Mouse (Mus musculus): ENCODE data around the gene Cul9.
"Not testable (repeated sequence)": the region's sequence is repeated elsewhere in the genome, so short reads cannot be mapped to it uniquely, and the experiment has no call there.

Gene Cul9

GRCm38 (mm10) chr17:46502775-46503174, 43.4 kb downstream of the Cul9 start:
- DNase-seq (ENCODE audit: low spot score): no peak

- DNase-seq (ENCODE audit: low spot score): no peak
Measured at GRCm38 (mm10) chr17:46497956-46498355, 48.2 kb downstream of the Cul9 start.

GRCm38 (mm10) chr17:46496623-46497434, 49.4 kb downstream of the Cul9 start, which contains the start of gene Dnph1:
Dnph1 (plus strand) TSS chr17:46496711.
- DNase-seq (ENCODE audit: low spot score): peak; percentile 54

- not testable (repeated sequence) for DNase-seq (ENCODE audit: low spot score)
Measured at GRCm38 (mm10) chr17:46496081-46496480, 50.1 kb downstream of the Cul9 start.

DNA sequence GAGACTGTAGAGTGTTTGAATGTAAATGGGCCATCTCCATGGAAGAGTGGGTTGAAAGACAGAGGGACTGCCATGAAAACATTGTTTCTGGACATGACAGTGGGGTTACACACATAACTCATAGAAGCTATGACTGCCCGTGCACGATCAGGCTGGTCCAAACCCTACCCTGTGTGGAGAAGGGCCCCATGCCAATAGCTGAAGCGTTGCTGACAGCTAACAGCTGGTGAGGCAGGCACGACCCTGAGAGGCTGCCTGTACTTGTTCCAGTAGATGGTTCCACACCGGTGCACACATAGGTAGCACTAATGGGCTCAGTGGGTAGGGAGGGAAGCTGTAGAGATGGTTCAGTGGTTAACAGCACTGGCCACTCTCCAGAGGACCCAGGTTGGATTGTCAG, 50.7 kb downstream of the Cul9 start:
- no peak for DNase-seq (ENCODE audit: low spot score)

GRCm38 (mm10) chr17:46487431-46487830, 58.8 kb downstream of the Cul9 start, which contains the start of gene Ttbk1:
Ttbk1 (minus strand) TSS chr17:46487675.
- no peak for DNase-seq (ENCODE audit: low spot score)

DNA sequence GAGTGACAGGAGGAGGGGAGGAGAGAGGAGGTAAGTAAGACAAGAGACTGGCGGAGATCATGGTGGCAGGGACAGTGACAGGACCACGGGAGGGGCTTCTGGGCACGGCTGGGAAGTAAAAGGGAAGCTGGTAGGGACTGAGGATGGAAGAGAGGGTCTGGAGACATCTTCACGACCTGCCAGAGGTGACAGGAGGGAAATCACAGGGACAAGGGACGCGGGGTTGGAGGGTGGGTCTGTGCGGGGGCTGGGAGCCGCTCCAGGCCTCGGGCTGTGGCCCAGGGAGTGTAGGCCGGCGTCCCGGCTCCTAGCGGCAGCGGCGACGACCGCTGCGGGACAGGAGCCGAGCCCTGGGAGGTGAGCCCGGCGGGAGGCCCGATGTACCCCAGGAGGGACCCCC, 59.2 kb downstream of the Cul9 start:
- no peak for DNase-seq (ENCODE audit: low spot score)

GRCm38 (mm10) chr17:46484461-46484875, 61.7 kb downstream of the Cul9 start:
- no peak for DNase-seq (ENCODE audit: low spot score)

GRCm38 (mm10) chr17:46484021-46484431, 62.2 kb downstream of the Cul9 start:
- no peak for DNase-seq (ENCODE audit: low spot score)

GRCm38 (mm10) chr17:46483561-46484001, 62.6 kb downstream of the Cul9 start:
- no peak for DNase-seq (ENCODE audit: low spot score)

DNA sequence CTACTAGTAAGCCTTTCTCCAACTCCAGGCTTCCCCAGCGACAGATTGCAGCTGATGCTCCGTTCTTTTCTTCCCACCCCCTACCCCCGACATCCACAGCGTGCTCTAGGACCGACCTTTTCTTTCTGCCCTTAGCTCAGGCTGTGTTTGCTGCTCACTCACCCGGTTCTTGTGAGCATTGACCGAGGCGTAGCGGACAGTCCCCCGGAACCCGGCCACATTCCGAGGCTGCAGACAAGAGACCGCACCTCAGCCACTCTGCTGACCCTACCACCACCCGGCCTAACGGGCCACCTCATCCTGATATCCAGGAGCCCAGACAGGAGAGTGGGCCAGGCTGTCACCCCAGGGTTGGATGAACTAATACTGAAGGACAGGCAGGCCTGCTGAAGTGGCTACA, 68.9 kb downstream of the Cul9 start:
- no peak for DNase-seq (ENCODE audit: low spot score)

DNA sequence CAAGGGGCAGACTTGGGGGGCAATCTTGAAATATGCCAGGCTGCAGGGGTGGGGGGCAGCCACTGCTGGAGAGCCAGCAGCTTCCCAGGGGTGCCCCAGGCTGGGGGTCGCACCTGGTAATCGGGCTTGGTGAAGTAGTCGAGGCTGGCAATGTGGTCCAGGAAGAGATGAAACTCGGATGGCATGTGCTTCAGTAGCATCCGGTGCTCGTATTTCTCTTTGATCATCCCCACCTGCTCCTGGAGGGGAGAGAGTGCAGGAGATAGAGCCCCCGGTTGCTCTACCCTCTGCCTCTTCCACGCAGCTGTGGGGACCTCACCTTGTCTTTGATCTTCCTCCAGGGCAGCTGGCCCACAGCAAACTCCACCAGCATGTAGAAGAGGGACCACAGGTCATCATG, 69.6 kb downstream of the Cul9 start:
- DNase-seq (ENCODE audit: low spot score): no peak

GRCm38 (mm10) chr17:46467830-46468229, 78.4 kb downstream of the Cul9 start:
- DNase-seq (ENCODE audit: low spot score): no peak

GRCm38 (mm10) chr17:46462226-46462625, 84.0 kb downstream of the Cul9 start:
- DNase-seq (ENCODE audit: low spot score): no peak

- no peak for DNase-seq (ENCODE audit: low spot score)
Measured at GRCm38 (mm10) chr17:46461347-46461746, 84.8 kb downstream of the Cul9 start.

GRCm38 (mm10) chr17:46460673-46461072, 85.5 kb downstream of the Cul9 start:
- no peak for DNase-seq (ENCODE audit: low spot score)

- no peak for DNase-seq (ENCODE audit: low spot score)
Measured at GRCm38 (mm10) chr17:46458439-46458838, 87.7 kb downstream of the Cul9 start.

GRCm38 (mm10) chr17:46457791-46458190, 88.4 kb downstream of the Cul9 start:
- DNase-seq (ENCODE audit: low spot score): no peak

GRCm38 (mm10) chr17:46455110-46455691, 91.0 kb downstream of the Cul9 start:
- DNase-seq (ENCODE audit: low spot score): no peak

DNA sequence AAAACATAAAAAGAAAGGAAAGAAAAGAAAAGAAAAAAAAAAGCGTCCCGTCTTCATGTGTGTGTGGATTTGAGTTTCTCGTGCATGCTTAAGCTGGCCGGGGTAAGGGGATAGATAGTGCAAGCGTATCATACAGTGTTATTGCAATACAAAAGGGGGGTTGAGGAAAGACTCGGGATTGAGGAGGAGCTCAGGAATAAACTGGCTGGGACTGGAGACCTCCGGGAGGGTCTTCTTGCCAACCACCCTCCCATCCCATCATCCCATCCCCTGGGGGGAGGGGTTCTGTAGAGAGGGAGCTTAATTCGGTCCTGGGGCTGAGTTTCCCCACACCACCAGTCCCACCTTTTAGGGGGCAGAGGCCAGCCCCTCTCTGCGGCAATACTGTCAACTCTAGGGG, 91.6 kb downstream of the Cul9 start:
- no peak for DNase-seq (ENCODE audit: low spot score)

GRCm38 (mm10) chr17:46453970-46454411, 92.2 kb downstream of the Cul9 start:
- no peak for DNase-seq (ENCODE audit: low spot score)

DNA sequence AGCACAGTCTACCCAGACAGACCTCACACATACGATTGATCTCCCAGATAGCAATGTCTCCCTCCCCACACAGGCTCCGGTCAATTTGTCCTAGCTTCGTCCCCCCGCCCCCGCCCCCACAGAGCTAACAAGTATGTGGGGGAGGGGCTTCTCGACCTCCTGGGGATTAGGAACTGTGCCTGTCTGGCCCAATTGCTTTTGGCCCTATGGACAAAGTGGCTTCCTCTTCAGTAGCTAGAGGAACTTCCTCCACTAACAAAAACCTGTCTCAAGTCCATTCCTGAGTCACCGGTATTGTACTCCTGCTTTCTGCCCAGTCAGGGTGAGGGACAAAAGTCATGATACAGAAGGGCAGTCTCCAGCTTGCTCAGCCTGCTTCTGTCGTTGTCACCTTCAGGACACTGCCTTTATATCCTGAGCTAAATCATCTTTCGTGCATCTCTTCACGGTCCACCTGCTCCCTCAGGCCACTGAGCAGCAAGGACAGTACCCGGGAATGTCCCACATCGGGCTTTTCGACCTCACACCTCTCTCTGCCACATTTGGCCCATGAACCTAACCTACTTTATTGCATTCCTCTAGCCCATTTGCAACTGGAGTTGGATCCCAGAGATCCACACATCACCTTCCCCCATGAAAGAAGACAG, 92.8 kb downstream of the Cul9 start:
- DNase-seq (ENCODE audit: low spot score): no peak

GRCm38 (mm10) chr17:46452683-46453082, 93.5 kb downstream of the Cul9 start:
- DNase-seq (ENCODE audit: low spot score): no peak

All from ovary, postnatal 10 days (tissue).